Mouse (Mus musculus) A20 (cell line): ENCODE measurements around the gene Atp6v1c2.

Experiments used
- DNase-seq: peaks from one replicate; pipeline ENCODE4 v3.0.0-alpha.2; 2011; ENCODE audit warnings: low read depth, low spot score

Gene Atp6v1c2

GRCm38 (mm10) chr12:17329259-17329658, at the start of gene Atp6v1c2:
TSS of gene Atp6v1c2 (minus strand) at chr12:17329359.
- DNase-seq: no peak

- no peak for DNase-seq
Observed at GRCm38 (mm10) chr12:17376521-17376920, 47.4 kb upstream of the Atp6v1c2 start.

- DNase-seq: no peak
Observed at GRCm38 (mm10) chr12:17375243-17375642, 46.1 kb upstream of the Atp6v1c2 start.

- no peak for DNase-seq
Observed at GRCm38 (mm10) chr12:17373470-17373975, 44.4 kb upstream of the Atp6v1c2 start.

- DNase-seq: no peak
Observed at GRCm38 (mm10) chr12:17372696-17373095, 43.5 kb upstream of the Atp6v1c2 start.

GRCm38 (mm10) chr12:17371589-17372235, 42.6 kb upstream of the Atp6v1c2 start:
- DNase-seq: peak; percentile 44

- DNase-seq: no peak
Observed at GRCm38 (mm10) chr12:17369551-17370325, 40.6 kb upstream of the Atp6v1c2 start.

GRCm38 (mm10) chr12:17369111-17369510, 40.0 kb upstream of the Atp6v1c2 start:
- DNase-seq: no peak

GRCm38 (mm10) chr12:17366981-17367380, 37.8 kb upstream of the Atp6v1c2 start:
- peak; percentile 62 for DNase-seq

GRCm38 (mm10) chr12:17362316-17362715, 33.2 kb upstream of the Atp6v1c2 start:
- no peak for DNase-seq

- no peak for DNase-seq
Observed at GRCm38 (mm10) chr12:17360650-17361049, 31.5 kb upstream of the Atp6v1c2 start.

- DNase-seq: no peak
Observed at GRCm38 (mm10) chr12:17360104-17360503, 30.9 kb upstream of the Atp6v1c2 start.

- no peak for DNase-seq
Observed at GRCm38 (mm10) chr12:17358981-17359380, 29.8 kb upstream of the Atp6v1c2 start.

- no peak for DNase-seq
Observed at GRCm38 (mm10) chr12:17357795-17358194, 28.6 kb upstream of the Atp6v1c2 start.

- no peak for DNase-seq
Observed at GRCm38 (mm10) chr12:17356853-17357252, 27.7 kb upstream of the Atp6v1c2 start.

GRCm38 (mm10) chr12:17350106-17350505, 20.9 kb upstream of the Atp6v1c2 start:
- DNase-seq: no peak

- DNase-seq: peak; percentile 92
Observed at GRCm38 (mm10) chr12:17348048-17349036, 19.2 kb upstream of the Atp6v1c2 start, which contains the start of gene Nol10. TSS of gene Nol10 (plus strand) at chr12:17348458.

GRCm38 (mm10) chr12:17347327-17348047, 18.3 kb upstream of the Atp6v1c2 start:
- DNase-seq: no peak

- DNase-seq: peak; percentile 8
Observed at GRCm38 (mm10) chr12:17339114-17339905, 10.2 kb upstream of the Atp6v1c2 start.

GRCm38 (mm10) chr12:17338338-17338737, 9.2 kb upstream of the Atp6v1c2 start:
- no peak for DNase-seq
